Mouse (Mus musculus) right cerebral cortex, adult 18-20 months (tissue): Measurements from ENCODE around the gene Cobll1.
"Not testable (repeated sequence)": the region's sequence is repeated elsewhere in the genome, so short reads cannot be mapped to it uniquely, and the experiment has no call there.

Experiments used
- DNase-seq: peaks from one replicate; pipeline ENCODE4 v3.0.0; 2022; ENCODE audit warnings: mixed read lengths

Cobll1 gene

GRCm38 (mm10) chr2:65238964-65239570 is at the start of gene Cobll1:
TSS of gene Cobll1 (minus strand) at chr2:65239403.
- no peak for DNase-seq

GRCm38 (mm10) chr2:65288696-65289095 is 49.5 kb upstream of the Cobll1 start:
- no peak for DNase-seq

- peak; percentile 11 for DNase-seq
Observed at GRCm38 (mm10) chr2:65285380-65285779, 46.2 kb upstream of the Cobll1 start.

- no peak for DNase-seq
Observed at GRCm38 (mm10) chr2:65282979-65283378, 43.8 kb upstream of the Cobll1 start.

GRCm38 (mm10) chr2:65279029-65279690 is 40.0 kb upstream of the Cobll1 start:
- DNase-seq, result no peak

GRCm38 (mm10) chr2:65275443-65276061 is 36.3 kb upstream of the Cobll1 start:
- peak; percentile 6 for DNase-seq

GRCm38 (mm10) chr2:65273910-65274309 is 34.7 kb upstream of the Cobll1 start:
- DNase-seq, result no peak

- no peak for DNase-seq
Observed at GRCm38 (mm10) chr2:65268731-65269130, 29.5 kb upstream of the Cobll1 start.

- DNase-seq, result peak; percentile 3
Observed at GRCm38 (mm10) chr2:65267834-65268233, 28.6 kb upstream of the Cobll1 start.

GRCm38 (mm10) chr2:65266576-65267299 is 27.5 kb upstream of the Cobll1 start:
- no peak for DNase-seq

- DNase-seq, result no peak
Observed at GRCm38 (mm10) chr2:65262251-65262650, 23.0 kb upstream of the Cobll1 start.

- not testable (repeated sequence) for DNase-seq
Observed at GRCm38 (mm10) chr2:65260828-65261227, 21.6 kb upstream of the Cobll1 start.

- DNase-seq, result no peak
Observed at GRCm38 (mm10) chr2:65260400-65260799, 21.2 kb upstream of the Cobll1 start.

GRCm38 (mm10) chr2:65257446-65257845 is 18.2 kb upstream of the Cobll1 start:
- no peak for DNase-seq

- DNase-seq, result no peak
Observed at GRCm38 (mm10) chr2:65256494-65257254, 17.5 kb upstream of the Cobll1 start.

GRCm38 (mm10) chr2:65250589-65251104 is 11.4 kb upstream of the Cobll1 start:
- DNase-seq, result no peak

- no peak for DNase-seq
Observed at GRCm38 (mm10) chr2:65249575-65249974, 10.4 kb upstream of the Cobll1 start.

- DNase-seq, result no peak
Observed at GRCm38 (mm10) chr2:65240173-65240745, 1.1 kb upstream of the Cobll1 start.

GRCm38 (mm10) chr2:65238171-65238963 is 836 bp downstream of the Cobll1 start:
- peak; percentile 63 for DNase-seq

GRCm38 (mm10) chr2:65237610-65238170 is 1.5 kb downstream of the Cobll1 start:
- DNase-seq, result no peak

GRCm38 (mm10) chr2:65237116-65237515 is 2.1 kb downstream of the Cobll1 start:
- no peak for DNase-seq
